Mouse (Mus musculus): ENCODE measurements around the gene Nme2. TPM values are rescaled to one million over a fixed set of nuclear protein-coding genes. Genes with fewer than 3 reads are reported as not detected.

Gene Nme2
- polyA plus RNA-seq (2012; rRNA removed; ENCODE audit: low replicate concordance), result 241 and 254 TPM in 2 replicates

GRCm38 (mm10) chr11:93956159-93956558 lies at the start of gene Nme2:
TSS of gene Nme2 (minus strand) at chr11:93956259.

GRCm38 (mm10) chr11:93995720-93996305 lies 39.8 kb upstream of the Nme2 start, which contains the start of gene Spag9:
TSS of gene Spag9 (plus strand) at chr11:93996091.

GRCm38 (mm10) chr11:93968005-93968847 lies 12.2 kb upstream of the Nme2 start, which contains the start of the genes Gm20390 and Nme1:
TSS of gene Gm20390 (minus strand) at chr11:93968293.
TSS of gene Nme1 (minus strand) at chr11:93968521.

Other genes with a start within 250 kb of the Nme2 start
- gene Utp18, start 70.5 kb downstream of the Nme2 start, polyA plus RNA-seq (2012; rRNA removed; ENCODE audit: low replicate concordance), result 2.8 and 6.8 TPM in 2 replicates
- 4.0 and 8.8 TPM in 2 replicates for gene Mbtd1, start 70.4 kb downstream of the Nme2 start, polyA plus RNA-seq (2012; rRNA removed; ENCODE audit: low replicate concordance)
- 17.6 and 38.3 TPM in 2 replicates for gene Gm20390, start 12.0 kb upstream of the Nme2 start, polyA plus RNA-seq (2012; rRNA removed; ENCODE audit: low replicate concordance)
- gene Nme1, start 12.3 kb upstream of the Nme2 start, polyA plus RNA-seq (2012; rRNA removed; ENCODE audit: low replicate concordance), result 78.3 and 101 TPM in 2 replicates
- gene Spag9, start 39.8 kb upstream of the Nme2 start, polyA plus RNA-seq (2012; rRNA removed; ENCODE audit: low replicate concordance), result 38.1 and 41.2 TPM in 2 replicates